Mouse (Mus musculus) CH12.LX (cell line): ENCODE results near the gene Hdac9. TPM values are rescaled to one million over a fixed set of nuclear protein-coding genes. Genes with fewer than 3 reads are reported as not detected.

Experiments
- DNase-seq: peaks from one replicate; pipeline ENCODE4 v3.0.0-alpha.2; 2013; ENCODE audit errors: extremely low read depth
- H3K27ac ChIP-seq: 2 replicates; pipeline ENCODE4 v1.5.1; 2012; ENCODE audit warnings: low read depth, mild to moderate bottlenecking, control low read depth, moderate library complexity; ENCODE audit not compliant: insufficient read depth
- H3K27me3 ChIP-seq: replicated peaks from 2 replicates; pipeline ENCODE3; 2012; ENCODE audit warnings: inconsistent platforms
- H3K36me3 ChIP-seq, 2 experiments: replicated peaks in 1 of 2; 2 replicates each; pipeline versions ENCODE3 to v1.6.1; 2012; ENCODE audit warnings: inconsistent platforms in 1 of 2, low read length in 1 of 2, mild to moderate bottlenecking in 1 of 2, mixed read lengths in 1 of 2, moderate library complexity in 1 of 2; ENCODE audit not compliant: control insufficient read depth in 1 of 2, insufficient read depth in 1 of 2
- H3K4me1 ChIP-seq, 2 experiments: 2 replicates each; pipeline ENCODE4 v1.6.1; 2012; ENCODE audit warnings: inconsistent platforms in 1 of 2, moderate library complexity in 1 of 2; ENCODE audit not compliant: insufficient read depth in 2 of 2, control insufficient read depth in 1 of 2
- H3K4me2 ChIP-seq: 2 replicates; pipeline ENCODE4 v1.6.1; 2012; ENCODE audit warnings: low read depth, mild to moderate bottlenecking, control low read depth; ENCODE audit not compliant: poor library complexity, insufficient read depth, severe bottlenecking
- H3K4me3 ChIP-seq, 3 experiments: fragments of 150-350 bp in 1 of 3; sonication (generic) in 1 of 3; replicated peaks in 1 of 3; 2 replicates each; pipeline versions ENCODE3 to v1.5.1; 2011 to 2012; ENCODE audit warnings: low read depth in 2 of 3, low read length in 2 of 3, mild to moderate bottlenecking in 2 of 3, moderate library complexity in 2 of 3, control low read depth in 1 of 3, improper control_type of control experiment in 1 of 3, inconsistent platforms in 1 of 3, mixed read lengths in 1 of 3; ENCODE audit not compliant: poor library complexity in 1 of 3
- H3K79me2 ChIP-seq: replicated peaks from 2 replicates; pipeline ENCODE4 v1.6.1; 2012; ENCODE audit warnings: mild to moderate bottlenecking, moderate library complexity; ENCODE audit not compliant: control insufficient read depth, poor library complexity, insufficient read depth, severe bottlenecking; ENCODE audit errors: extremely low read depth
- H3K9ac ChIP-seq: 2 replicates; pipeline ENCODE4 v1.6.1; 2012; ENCODE audit warnings: low read depth, mild to moderate bottlenecking, control low read depth, moderate library complexity; ENCODE audit not compliant: insufficient read depth
- H3K9me3 ChIP-seq: replicated peaks from 2 replicates; pipeline ENCODE3; 2012; ENCODE audit warnings: low read length, inconsistent platforms, mixed read lengths
- BHLHE40 ChIP-seq: IDR thresholded peaks from 2 replicates; pipeline ENCODE4 v1.6.1; 2011; ENCODE audit warnings: mild to moderate bottlenecking, low read depth, low read length, improper control_type of control experiment
- CHD2 ChIP-seq: IDR thresholded peaks from 2 replicates; pipeline ENCODE4 v1.6.1; 2011; ENCODE audit warnings: low read length, improper control_type of control experiment
- CTCF ChIP-seq, 2 experiments: IDR thresholded peaks in 1 of 2; conservative IDR thresholded peaks in 1 of 2; 2 replicates each; pipeline ENCODE4 v1.5.1; 2011 to 2012; ENCODE audit warnings: low read depth in 2 of 2, low read length in 2 of 2, improper control_type of control experiment in 1 of 2, inconsistent platforms in 1 of 2, mild to moderate bottlenecking in 1 of 2, moderate library complexity in 1 of 2
- EP300 ChIP-seq: IDR thresholded peaks from 2 replicates; pipeline ENCODE4 v1.6.1; 2011; ENCODE audit warnings: low read length, improper control_type of control experiment
- ETS1 ChIP-seq: conservative IDR thresholded peaks from 2 replicates; pipeline ENCODE4 v1.6.1; 2012; ENCODE audit warnings: low read depth, mild to moderate bottlenecking, inconsistent platforms, low read length, improper control_type of control experiment, moderate library complexity
- HCFC1 ChIP-seq: IDR thresholded peaks from 2 replicates; pipeline ENCODE4 v1.6.1; 2012; ENCODE audit warnings: low read depth, mild to moderate bottlenecking, inconsistent platforms, low read length, improper control_type of control experiment
- JUN ChIP-seq: IDR thresholded peaks from 2 replicates; pipeline ENCODE4 v1.6.1; 2011; ENCODE audit warnings: low read depth, mild to moderate bottlenecking, low read length, improper control_type of control experiment, moderate library complexity; ENCODE audit not compliant: insufficient read depth
- MAX ChIP-seq: IDR thresholded peaks from 2 replicates; pipeline ENCODE4 v1.6.1; 2011; ENCODE audit warnings: low read length, improper control_type of control experiment
- MAZ ChIP-seq: IDR thresholded peaks from 2 replicates; pipeline ENCODE4 v1.6.1; 2012; ENCODE audit warnings: low read depth, mild to moderate bottlenecking, inconsistent platforms, low read length, improper control_type of control experiment, moderate library complexity
- MEF2A ChIP-seq: IDR thresholded peaks from 2 replicates; pipeline ENCODE4 v1.6.1; 2014; ENCODE audit warnings: low read depth, mild to moderate bottlenecking, inconsistent platforms, low read length, improper control_type of control experiment, borderline replicate concordance
- MYC ChIP-seq: IDR thresholded peaks from 2 replicates; pipeline ENCODE4 v1.6.1; 2011; ENCODE audit warnings: low read depth, mild to moderate bottlenecking, improper control_type of control experiment, low read length
- NELFE ChIP-seq: IDR thresholded peaks from 2 replicates; pipeline ENCODE4 v1.6.1; 2011; ENCODE audit warnings: low read depth, low read length, improper control_type of control experiment
- NRF1 ChIP-seq: IDR thresholded peaks from 2 replicates; pipeline ENCODE4 v1.6.1; 2014; ENCODE audit warnings: low read depth, mild to moderate bottlenecking, inconsistent platforms, low read length, improper control_type of control experiment, moderate library complexity
- POLR2A ChIP-seq: IDR thresholded peaks from 2 replicates; pipeline ENCODE4 v1.6.1; 2011; ENCODE audit warnings: low read depth, mild to moderate bottlenecking, improper control_type of control experiment, low read length
- POLR2AphosphoS2 ChIP-seq: IDR thresholded peaks from 2 replicates; pipeline ENCODE4 v1.6.1; 2011; ENCODE audit warnings: low read depth, low read length, improper control_type of control experiment
- SIN3A ChIP-seq: IDR thresholded peaks from 2 replicates; pipeline ENCODE4 v1.6.1; 2012; ENCODE audit warnings: low read length, improper control_type of control experiment, inconsistent platforms
- TCF12 ChIP-seq: IDR thresholded peaks from 2 replicates; pipeline ENCODE4 v1.6.1; 2014; ENCODE audit warnings: low read depth, mild to moderate bottlenecking, inconsistent platforms, low read length, improper control_type of control experiment
- ZC3H11A ChIP-seq: IDR thresholded peaks from 2 replicates; pipeline ENCODE4 v1.6.1; 2012; ENCODE audit warnings: low read depth, mild to moderate bottlenecking, inconsistent platforms, low read length, improper control_type of control experiment
- ZKSCAN1 ChIP-seq: IDR thresholded peaks from 2 replicates; pipeline ENCODE4 v1.6.1; 2012; ENCODE audit warnings: low read depth, inconsistent platforms, low read length, improper control_type of control experiment, borderline replicate concordance
- ZMIZ1 ChIP-seq: IDR thresholded peaks from 2 replicates; pipeline ENCODE4 v1.6.1; 2012; ENCODE audit warnings: low read depth, mild to moderate bottlenecking, inconsistent platforms, low read length, improper control_type of control experiment
- dilution Hi-C: fragments of 300-500 bp; cut with MboI; formaldehyde crosslinking; loops from 2 replicates; pipeline ENCODE4 v1.14.3; 2020; ENCODE audit warnings: low sequenced_read_pairs; ENCODE audit not compliant: extremely low pct_unique_long_range_greater_than_20kb, extremely low pct_ligation_motif_present
- in situ Hi-C: fragments of 300-500 bp; cut with MboI; formaldehyde crosslinking; loops from 3 replicates; pipeline ENCODE4 v1.14.3; 2019; ENCODE audit warnings: low sequenced_read_pairs, low pct_ligation_motif_present, low pct_unique_long_range_greater_than_20kb, mixed read lengths
- polyA plus RNA-seq: library from polyadenylated mRNA; unstranded; fragments of >175 nt; gene quantifications from 2 replicates; pipeline ENCODE4 v1.2.1, GENCODE M21; 2012; ENCODE audit warnings: low read depth; ENCODE audit not compliant: insufficient read length
- total RNA-seq, 2 experiments: library from RNA; depleted of rRNA; stranded (reverse); fragments of 300-350 nt in 1 of 2; fragments of >200 nt in 1 of 2; gene quantifications; 2 replicates each; pipeline ENCODE4 v1.2.3; 2012 to 2014

Gene Hdac9
- total and polyA plus RNA-seq, 3 experiments: 0.04 to 0.38 (median 0.17) TPM

- Histone ChIP-seq H3K9me3 (no peaks in the 10 kb centered on the region), H3K9ac (no peak overlapping the region), H3K4me1 (peaks cover 0 to 17% of the 10 kb centered on the region in 2 experiments; a peak in 2 of 4 replicates), H3K27ac (no peak overlapping the region), H3K36me3 (no peaks in the 10 kb centered on the region), H3K79me2 (no peaks in the 10 kb centered on the region)
- dilution Hi-C loops (no loop called here), in situ Hi-C loops (no loop called here)
- TF ChIP-seq MAX: no peak
- no peak for TF ChIP-seq ZKSCAN1
- no peak for TF ChIP-seq POLR2AphosphoS2
- TF ChIP-seq HCFC1: no peak
- TF ChIP-seq POLR2A: no peak
- TF ChIP-seq BHLHE40: no peak
- TF ChIP-seq ZMIZ1: no peak
- TF ChIP-seq, all 38 proteins: peak for 0
- no peak overlapping the region for H3K4me3 ChIP-seq
- H3K4me2 ChIP-seq: no peak overlapping the region
- H3K27me3 ChIP-seq: no peaks in the 10 kb centered on the region
- no peak for DNase-seq
Observed at GRCm38 (mm10) chr12:34808180-34808579, 108.7 kb downstream of the Hdac9 start.

- TF ChIP-seq MAZ (no peak), ZC3H11A (no peak), POLR2A (no peak), CHD2 (no peak), NELFE (no peak)
- H3K36me3 ChIP-seq: no peaks in the 10 kb centered on the region
- no peaks in the 10 kb centered on the region for H3K79me2 ChIP-seq
- H3K4me1 ChIP-seq: peaks cover 7 to 34% of the 10 kb centered on the region in 2 experiments
- no peaks in the 10 kb centered on the region for H3K9me3 ChIP-seq
- no peak overlapping the region for H3K4me3 ChIP-seq
- in situ Hi-C loops: no loop called here
- no peak overlapping the region for H3K27ac ChIP-seq
- H3K9ac ChIP-seq: no peak overlapping the region
- H3K4me2 ChIP-seq: no peak overlapping the region
- dilution Hi-C loops: no loop called here
- peak; percentile 24 for DNase-seq
- no peaks in the 10 kb centered on the region for H3K27me3 ChIP-seq
Observed at GRCm38 (mm10) chr12:34806528-34806927, 110.4 kb downstream of the Hdac9 start.

DNA sequence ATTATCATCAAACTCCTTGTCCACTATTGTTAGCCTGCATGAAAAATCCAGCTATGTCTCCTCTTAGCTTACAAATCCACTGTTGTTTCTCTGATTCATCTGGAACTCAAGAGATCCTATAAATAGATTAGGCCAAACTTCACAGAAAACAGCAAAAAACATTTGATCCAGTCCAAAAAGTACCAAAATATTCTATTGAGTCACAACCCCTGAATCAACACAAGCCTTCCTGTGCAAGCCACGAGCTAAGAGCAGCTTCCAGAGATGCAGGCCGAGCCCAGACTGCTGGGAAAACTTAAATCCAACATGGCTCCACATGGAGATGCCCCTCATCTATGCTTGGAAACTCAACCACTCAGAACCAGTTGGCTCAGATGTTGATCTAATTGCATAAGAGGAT lies 113.2 kb downstream of the Hdac9 start:
- TF ChIP-seq CTCF (conservative IDR thresholded peaks at IDR 0.05 in 1 of 2, IDR thresholded peaks at IDR 0.05 in 1 of 2; ENCODE audit: low read depth in 2 of 2, low read length in 2 of 2) (no peak), MYC (no peak), MEF2A (no peak), MAX (no peak), ETS1 (no peak), JUN (no peak), TCF12 (no peak), CHD2 (no peak), NRF1 (no peak), BHLHE40 (no peak), SIN3A (no peak), EP300 (no peak)
- no peak overlapping the region for H3K9ac ChIP-seq
- dilution Hi-C loops: no loop called here

More for the DNA sequence above, 113.2 kb downstream of the Hdac9 start:
- H3K27me3 ChIP-seq: no peaks in the 10 kb centered on the region
- in situ Hi-C loops: no loop called here
- H3K27ac ChIP-seq: no peak overlapping the region
- no peaks in the 10 kb centered on the region for H3K79me2 ChIP-seq
- H3K4me2 ChIP-seq: no peak overlapping the region
- no peak overlapping the region for H3K4me3 ChIP-seq
- no peak for DNase-seq
- H3K9me3 ChIP-seq: no peaks in the 10 kb centered on the region
- no peaks in the 10 kb centered on the region for H3K36me3 ChIP-seq
- H3K4me1 ChIP-seq: peaks cover 7 to 46% of the 10 kb centered on the region in 2 experiments
